Mouse (Mus musculus) hindbrain, embryonic 12.5 days (tissue): ENCODE results near the gene Rgs6. TPM values are rescaled to one million over a fixed set of nuclear protein-coding genes. Genes with fewer than 3 reads are reported as not detected.

Experiments
- ATAC-seq: fragments of 200-750 bp; cut with Nextera tagmentation; 2 replicates; pipeline ENCODE4 v1.8.0; 2017; ENCODE audit warnings: moderate TSS enrichment; ENCODE audit not compliant: low FRiP score
- H3K27ac ChIP-seq: fragments of 300-500 bp; sonication (generic); 2 replicates; pipeline ENCODE4 v1.5.1; 2016; ENCODE audit warnings: mild to moderate bottlenecking
- H3K27me3 ChIP-seq: fragments of 300-500 bp; sonication (generic); 2 replicates; pipeline ENCODE4 v1.6.1; 2016; ENCODE audit warnings: mild to moderate bottlenecking
- H3K36me3 ChIP-seq: fragments of 300-500 bp; sonication (generic); 2 replicates; pipeline ENCODE4 v1.6.1; 2016; ENCODE audit warnings: mild to moderate bottlenecking
- H3K4me1 ChIP-seq: fragments of 300-500 bp; sonication (generic); 2 replicates; pipeline ENCODE4 v1.6.1; 2016
- H3K4me2 ChIP-seq: fragments of 300-500 bp; sonication (generic); replicated peaks from 2 replicates; pipeline ENCODE4 v1.6.1; 2016; ENCODE audit warnings: mild to moderate bottlenecking
- H3K4me3 ChIP-seq: fragments of 300-500 bp; sonication (generic); 2 replicates; pipeline ENCODE4 v1.5.1; 2016; ENCODE audit warnings: mild to moderate bottlenecking
- H3K9ac ChIP-seq: fragments of 300-500 bp; sonication (generic); 2 replicates; pipeline ENCODE4 v1.6.1; 2016; ENCODE audit warnings: mild to moderate bottlenecking, moderate library complexity
- H3K9me3 ChIP-seq: fragments of 300-500 bp; sonication (generic); replicated peaks from 2 replicates; pipeline ENCODE4 v1.6.1; 2016; ENCODE audit warnings: mild to moderate bottlenecking
- WGBS: fragments of 180-500 bp; shearing (Covaris S2); methylation state at CpG from one replicate; pipeline ENCODE4 v1.1.7; 2016; 5-methylcytosine and 5-hydroxymethylcytosine counted together
- polyA plus RNA-seq: library from polyadenylated mRNA; unstranded; fragments of >200 nt; fragmentation: Nextera tagmentation; extraction: Ambion mirVana; gene quantifications from 2 replicates; pipeline ENCODE4 v1.2.1, GENCODE M21; 2016

Rgs6 gene
- polyA plus RNA-seq, 1 experiment from 2014 or later: 2.4 TPM

- H3K4me3 ChIP-seq: no peak overlapping the region
- H3K27ac ChIP-seq: peak overlapping the region; percentile 75
- H3K9me3 ChIP-seq: no peaks in the 10 kb centered on the region
- peak; percentile 61 for ATAC-seq
- H3K4me1 ChIP-seq: peaks cover 26% of the 10 kb centered on the region
- no peaks in the 10 kb centered on the region for H3K27me3 ChIP-seq
- H3K4me2 ChIP-seq: no peak overlapping the region
- H3K9ac ChIP-seq: no peak overlapping the region
- 64% methylated on average over 25 of the region's 25 CpGs for WGBS
- H3K36me3 ChIP-seq: no peaks in the 10 kb centered on the region
Measured at GRCm38 (mm10) chr12:83037798-83038560, 449.9 kb downstream of the Rgs6 start.

- peaks cover 26% of the 10 kb centered on the region for H3K4me1 ChIP-seq
- ATAC-seq: no peak
- H3K9ac ChIP-seq: no peak overlapping the region
- H3K27me3 ChIP-seq: no peaks in the 10 kb centered on the region
- no peak overlapping the region for H3K4me2 ChIP-seq
- peak overlapping the region; percentile 75 for H3K27ac ChIP-seq
- H3K36me3 ChIP-seq: no peaks in the 10 kb centered on the region
- 78% methylated on average over 7 of the region's 7 CpGs for WGBS
- no peak overlapping the region for H3K4me3 ChIP-seq
- no peaks in the 10 kb centered on the region for H3K9me3 ChIP-seq
Measured at GRCm38 (mm10) chr12:83038779-83039178, 450.7 kb downstream of the Rgs6 start.

DNA sequence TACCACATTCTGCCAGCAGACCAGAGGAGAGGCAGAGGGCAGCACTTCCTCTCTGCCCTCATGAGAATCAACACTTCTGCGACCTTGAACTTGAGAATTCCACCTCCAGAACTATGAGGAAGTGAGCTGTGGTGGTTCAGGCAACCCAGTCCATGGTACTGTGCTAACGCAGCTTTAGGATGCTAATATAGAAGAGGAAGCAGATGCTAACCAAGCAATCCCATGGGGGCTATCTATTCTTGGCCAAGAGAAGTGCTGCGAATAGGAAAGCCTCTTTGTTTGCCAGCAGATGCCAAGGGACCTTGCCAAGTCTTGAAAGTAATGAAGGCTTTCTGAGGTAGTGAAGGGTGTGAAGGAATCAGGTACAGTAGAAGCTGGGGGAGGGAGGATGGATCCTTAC is 451.8 kb downstream of the Rgs6 start:
- H3K4me3 ChIP-seq: no peak overlapping the region
- H3K36me3 ChIP-seq: no peaks in the 10 kb centered on the region
- no peak overlapping the region for H3K9ac ChIP-seq
- no peaks in the 10 kb centered on the region for H3K9me3 ChIP-seq
- 61% methylated on average over 3 of the region's 3 CpGs for WGBS
- no peak for ATAC-seq
- peaks cover 35% of the 10 kb centered on the region for H3K4me1 ChIP-seq
- no peak overlapping the region for H3K27ac ChIP-seq
- no peak overlapping the region for H3K4me2 ChIP-seq
- no peaks in the 10 kb centered on the region for H3K27me3 ChIP-seq

DNA sequence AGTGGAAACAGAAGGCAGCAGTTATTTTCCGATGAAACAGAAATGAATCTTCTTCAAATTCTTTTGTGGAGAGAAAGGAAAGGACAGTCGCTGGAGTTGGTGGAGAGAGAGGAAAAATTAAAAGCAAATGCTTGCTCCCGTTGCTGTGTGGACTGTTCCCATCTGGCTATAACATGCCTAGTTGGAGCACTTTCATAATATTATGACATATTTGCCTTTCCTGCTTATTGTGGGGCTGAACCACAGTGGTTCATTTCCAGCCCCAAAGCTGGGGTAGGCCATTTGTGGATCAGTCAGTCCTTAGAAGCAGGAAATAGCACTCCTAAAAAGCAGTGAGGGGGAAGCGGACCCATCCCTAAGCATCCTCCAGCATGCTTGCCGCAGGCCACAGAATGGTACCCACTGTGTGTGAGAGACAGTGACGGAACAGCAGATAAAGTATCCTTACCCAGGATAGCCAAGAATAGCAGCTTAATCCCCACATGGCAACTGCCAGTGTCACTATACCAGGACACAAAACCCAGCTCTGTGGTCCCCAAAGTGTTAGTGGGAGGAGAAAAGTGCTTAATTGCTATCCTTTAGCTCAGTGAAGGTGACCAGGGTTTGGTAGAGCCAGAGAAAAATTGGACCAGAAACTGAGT is 456.0 kb downstream of the Rgs6 start:
- Histone ChIP-seq H3K4me1 (peaks cover 33% of the 10 kb centered on the region), H3K36me3 (no peaks in the 10 kb centered on the region), H3K4me3 (no peak overlapping the region), H3K4me2 (0 out of 2 replicates have a peak overlapping the region, but pooled peaks have one; percentile 9), H3K27me3 (no peaks in the 10 kb centered on the region), H3K27ac (peak overlapping the region; percentile 82), H3K9me3 (no peaks in the 10 kb centered on the region), H3K9ac (no peak overlapping the region)
- 49% methylated on average over 6 of the region's 6 CpGs for WGBS
- peak; percentile 80 for ATAC-seq

GRCm38 (mm10) chr12:83044621-83044990 is 456.5 kb downstream of the Rgs6 start:
- Histone ChIP-seq H3K4me2 (peak overlapping the region; percentile 25; the same call in 1 of the 2 replicates), H3K9me3 (no peaks in the 10 kb centered on the region), H3K27ac (peak overlapping the region; percentile 82), H3K4me3 (no peak overlapping the region), H3K9ac (no peak overlapping the region), H3K36me3 (no peaks in the 10 kb centered on the region), H3K4me1 (peaks cover 31% of the 10 kb centered on the region), H3K27me3 (no peaks in the 10 kb centered on the region)
- WGBS: 10% methylated on average over 4 of the region's 4 CpGs
- peak; percentile 82 for ATAC-seq

GRCm38 (mm10) chr12:83045001-83045531 is 457.0 kb downstream of the Rgs6 start:
- ATAC-seq: peak; percentile 32
- Histone ChIP-seq H3K4me2 (peak overlapping the region; percentile 25; the same call in 1 of the 2 replicates), H3K9me3 (no peaks in the 10 kb centered on the region), H3K36me3 (no peaks in the 10 kb centered on the region), H3K9ac (no peak overlapping the region), H3K27me3 (no peaks in the 10 kb centered on the region), H3K4me1 (peaks cover 27% of the 10 kb centered on the region), H3K27ac (peak overlapping the region; percentile 82), H3K4me3 (no peak overlapping the region)
- 41% methylated on average over 12 of the region's 12 CpGs for WGBS

DNA sequence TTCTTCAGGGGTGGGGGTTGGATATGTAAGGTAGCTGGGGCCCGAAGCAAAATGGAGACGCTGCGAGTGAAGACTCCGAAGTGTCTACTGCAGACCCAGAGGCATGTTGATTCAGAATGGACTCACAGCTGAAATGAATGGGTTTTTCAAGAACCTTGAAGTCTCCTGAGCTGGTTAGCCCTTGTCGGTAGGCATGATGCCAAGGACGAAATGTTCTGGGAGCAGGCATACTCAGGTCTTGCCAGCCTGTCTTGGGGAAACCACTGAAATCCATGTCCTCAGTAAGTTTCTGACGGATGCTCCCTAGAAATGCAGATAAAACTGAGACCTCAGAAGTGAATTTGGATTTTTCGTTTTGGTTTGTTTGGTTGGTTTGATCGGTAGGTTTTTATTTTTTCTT is 458.6 kb downstream of the Rgs6 start:
- H3K4me2 ChIP-seq: no peak overlapping the region
- H3K36me3 ChIP-seq: no peaks in the 10 kb centered on the region
- no peak overlapping the region for H3K27ac ChIP-seq
- no peak overlapping the region for H3K9ac ChIP-seq
- no peak for ATAC-seq
- 96% methylated on average over 9 of the region's 9 CpGs for WGBS
- no peak overlapping the region for H3K4me3 ChIP-seq
- H3K27me3 ChIP-seq: no peaks in the 10 kb centered on the region
- H3K9me3 ChIP-seq: no peaks in the 10 kb centered on the region
- H3K4me1 ChIP-seq: peaks cover 27% of the 10 kb centered on the region

- 60% methylated on average over 7 of the region's 7 CpGs for WGBS
Measured at GRCm38 (mm10) chr12:83047710-83048109, 459.6 kb downstream of the Rgs6 start.

DNA sequence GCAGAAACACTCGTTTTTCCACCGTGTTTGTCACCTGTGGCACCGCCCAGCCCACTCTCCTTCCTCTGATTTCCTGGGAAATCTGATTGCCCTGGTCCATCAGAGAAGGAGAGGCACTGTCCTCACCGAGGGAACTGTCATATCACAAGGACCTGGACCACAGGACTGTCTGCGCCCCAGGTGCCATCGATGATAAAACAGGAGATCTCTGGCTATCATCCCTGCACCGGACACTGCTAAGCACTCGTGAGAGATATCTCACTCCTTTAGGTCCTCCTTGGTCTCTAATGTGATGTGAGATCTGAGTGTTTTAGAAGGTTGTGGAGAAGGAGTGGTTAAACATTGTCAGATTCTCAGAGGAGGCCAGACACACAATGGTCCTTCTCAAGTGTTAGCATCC is 462.4 kb downstream of the Rgs6 start:
- 89% methylated on average over 8 of the region's 8 CpGs for WGBS
- ATAC-seq: no peak
- Histone ChIP-seq H3K27me3 (no peaks in the 10 kb centered on the region), H3K36me3 (no peaks in the 10 kb centered on the region), H3K9ac (no peak overlapping the region), H3K4me2 (no peak overlapping the region), H3K4me1 (peaks cover 7% of the 10 kb centered on the region; the same call in 1 of the 2 replicates), H3K27ac (no peak overlapping the region), H3K4me3 (no peak overlapping the region), H3K9me3 (peaks cover 5% of the 10 kb centered on the region; the same call in 1 of the 2 replicates)

More at GRCm38 (mm10) chr12:83047710-83048109, 459.6 kb downstream of the Rgs6 start:
- H3K36me3 ChIP-seq: no peaks in the 10 kb centered on the region
- H3K4me1 ChIP-seq: peaks cover 27% of the 10 kb centered on the region
- no peak overlapping the region for H3K27ac ChIP-seq
- no peak for ATAC-seq
- H3K27me3 ChIP-seq: no peaks in the 10 kb centered on the region
- no peaks in the 10 kb centered on the region for H3K9me3 ChIP-seq
- H3K4me3 ChIP-seq: no peak overlapping the region
- H3K4me2 ChIP-seq: no peak overlapping the region
- no peak overlapping the region for H3K9ac ChIP-seq

DNA sequence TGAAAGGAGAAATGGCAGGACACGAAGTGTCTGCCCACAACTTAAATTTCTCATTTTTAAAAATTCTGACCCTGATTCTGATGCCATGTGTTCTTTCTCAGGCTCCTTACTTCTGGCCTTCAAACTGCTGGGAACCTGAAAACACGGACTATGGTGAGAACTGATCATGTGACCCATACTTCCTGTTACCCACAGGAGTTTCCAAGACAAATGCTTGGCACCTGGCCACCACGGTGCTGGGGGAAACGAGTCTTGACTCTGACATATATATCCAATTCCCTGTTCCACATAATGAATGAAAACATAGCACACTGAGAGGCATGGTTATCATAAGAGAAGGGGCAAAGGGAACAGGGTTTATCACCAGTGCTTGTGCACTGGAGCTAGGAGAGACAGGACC is 464.3 kb downstream of the Rgs6 start:
- 66% methylated on average over 4 of the region's 4 CpGs for WGBS
- no peak overlapping the region for H3K4me3 ChIP-seq
- H3K9ac ChIP-seq: no peak overlapping the region
- no peak for ATAC-seq
- H3K9me3 ChIP-seq: peaks cover 5% of the 10 kb centered on the region; the same call in 1 of the 2 replicates
- no peak overlapping the region for H3K4me2 ChIP-seq
- no peaks in the 10 kb centered on the region for H3K4me1 ChIP-seq
- no peaks in the 10 kb centered on the region for H3K36me3 ChIP-seq
- H3K27ac ChIP-seq: no peak overlapping the region
- H3K27me3 ChIP-seq: no peaks in the 10 kb centered on the region

- H3K9ac ChIP-seq: no peak overlapping the region
- no peak overlapping the region for H3K27ac ChIP-seq
- H3K4me1 ChIP-seq: no peaks in the 10 kb centered on the region; the same call in 1 of the 2 replicates
- H3K4me3 ChIP-seq: no peak overlapping the region
- peaks cover 5% of the 10 kb centered on the region; the same call in 1 of the 2 replicates for H3K9me3 ChIP-seq
- no peaks in the 10 kb centered on the region for H3K27me3 ChIP-seq
- no peaks in the 10 kb centered on the region for H3K36me3 ChIP-seq
- WGBS: 73% methylated on average over 5 of the region's 5 CpGs
- no peak overlapping the region for H3K4me2 ChIP-seq
- ATAC-seq: no peak
Measured at GRCm38 (mm10) chr12:83055690-83056089, 467.6 kb downstream of the Rgs6 start.

DNA sequence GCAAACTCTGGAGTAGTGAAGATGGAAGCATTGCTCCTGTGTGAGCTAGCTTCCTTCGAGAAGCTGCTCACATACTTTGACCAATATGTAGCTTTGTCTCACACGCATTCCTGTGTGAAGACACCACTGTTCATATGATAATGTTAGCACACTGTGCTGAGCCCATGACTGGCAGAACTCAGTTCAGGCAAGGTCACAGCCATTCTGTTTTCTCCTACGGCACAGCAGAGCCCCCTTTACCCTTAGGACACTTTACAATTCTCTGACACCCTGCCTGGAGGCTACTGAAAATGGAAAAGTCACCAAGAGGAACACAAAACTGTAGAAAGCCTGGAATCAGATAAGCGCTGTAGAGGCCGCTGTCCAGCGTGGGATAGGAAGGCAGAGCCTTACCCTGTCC is 478.3 kb downstream of the Rgs6 start:
- no peaks in the 10 kb centered on the region for H3K36me3 ChIP-seq
- H3K4me1 ChIP-seq: no peaks in the 10 kb centered on the region
- no peak overlapping the region for H3K4me2 ChIP-seq
- no peaks in the 10 kb centered on the region for H3K27me3 ChIP-seq
- no peak overlapping the region for H3K27ac ChIP-seq
- no peaks in the 10 kb centered on the region for H3K9me3 ChIP-seq
- no peak overlapping the region for H3K9ac ChIP-seq
- no peak overlapping the region for H3K4me3 ChIP-seq
- 70% methylated on average over 6 of the region's 6 CpGs for WGBS
- no peak for ATAC-seq
